Mouse (Mus musculus): ENCODE data around the gene Cog5. TPM values are rescaled to one million over a fixed set of nuclear protein-coding genes. Genes with fewer than 3 reads are reported as not detected.

The Cog5 gene
- polyA plus RNA-seq, 1 experiment from 2014 or later: 13.3 TPM

GRCm38 (mm10) chr12:31712233-31712632, 57.6 kb downstream of the Cog5 start:
- Histone ChIP-seq H3K4me3 (no peak overlapping the region), H3K9ac (no peak overlapping the region), H3K27ac (no peak overlapping the region), H3K4me1 (no peaks in the 10 kb centered on the region), H3K27me3 (replicated peaks) (no peaks in the 10 kb centered on the region), H3K9me3 (replicated peaks) (no peaks in the 10 kb centered on the region), H3K4me2 (no peak overlapping the region), H3K36me3 (no peaks in the 10 kb centered on the region)
- no peak for ATAC-seq
- 42% methylated on average over 5 of the region's 5 CpGs for WGBS (ENCODE audit: insufficient replicate concordance)

GRCm38 (mm10) chr12:31712727-31713126, 58.1 kb downstream of the Cog5 start:
- no peaks in the 10 kb centered on the region for H3K36me3 ChIP-seq
- H3K9me3 ChIP-seq (replicated peaks): no peaks in the 10 kb centered on the region
- no peak overlapping the region for H3K4me3 ChIP-seq
- H3K9ac ChIP-seq: no peak overlapping the region
- no peaks in the 10 kb centered on the region for H3K4me1 ChIP-seq
- WGBS (ENCODE audit: insufficient replicate concordance): 76% methylated on average over 4 of the region's 4 CpGs
- no peak for ATAC-seq
- H3K27ac ChIP-seq: no peak overlapping the region
- H3K4me2 ChIP-seq: no peak overlapping the region
- no peaks in the 10 kb centered on the region for H3K27me3 ChIP-seq (replicated peaks)

DNA sequence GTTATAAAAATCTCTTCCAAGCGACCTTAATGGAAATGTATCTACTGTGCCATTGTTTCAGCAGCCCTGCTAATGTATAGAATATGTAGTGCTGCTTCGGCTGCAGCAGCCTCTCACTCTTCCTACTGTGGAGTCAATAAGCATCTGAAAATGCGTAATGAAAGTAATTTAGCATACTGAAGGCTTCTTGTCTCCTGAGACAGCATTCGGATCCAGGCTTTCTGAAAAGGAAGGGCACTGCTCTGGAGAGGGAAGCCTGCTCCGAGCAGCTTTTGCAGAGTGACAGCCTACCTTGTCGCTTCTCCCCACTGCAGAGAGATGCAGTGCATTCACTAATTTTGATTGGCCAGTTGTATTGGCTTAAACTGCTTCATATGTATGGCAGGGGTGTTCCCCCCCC, 58.9 kb downstream of the Cog5 start, which contains the start of gene Gpr22:
TSS of gene Gpr22 (minus strand) at position 348 of the 400 bp plus-strand sequence.
- Histone ChIP-seq H3K9ac (no peak within 1 kb of the TSS), H3K27me3 (replicated peaks) (no peaks in the 10 kb centered on the region), H3K36me3 (no peaks in the 10 kb centered on the region), H3K4me2 (no peak within 1 kb of the TSS), H3K27ac (no peak within 1 kb of the TSS), H3K4me3 (no peak within 1 kb of the TSS), H3K9me3 (replicated peaks) (no peaks in the 10 kb centered on the region), H3K4me1 (no peaks in the 10 kb centered on the region)
- ATAC-seq: no peak
- WGBS (ENCODE audit: insufficient replicate concordance): 54% methylated on average over 6 of the region's 6 CpGs

DNA sequence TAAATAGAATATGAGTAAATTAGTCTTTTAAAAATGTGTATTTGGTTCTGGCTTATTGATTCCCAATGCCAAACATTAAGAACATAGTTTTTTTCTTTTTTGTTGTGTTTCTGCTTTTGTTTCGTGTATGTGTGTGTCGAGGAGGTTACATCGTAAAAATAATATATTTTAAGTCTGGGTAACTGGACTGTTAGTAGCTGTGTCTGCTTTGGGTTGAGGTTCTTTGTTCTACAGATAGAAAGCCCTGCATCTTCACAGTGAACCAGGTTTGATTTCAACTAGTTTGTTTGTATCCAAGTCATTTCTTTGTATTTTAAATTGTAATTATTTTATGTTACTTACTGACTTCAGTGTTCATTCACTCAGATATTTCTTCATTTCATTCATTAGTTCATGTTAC, 59.4 kb downstream of the Cog5 start:
- H3K9ac ChIP-seq: no peak overlapping the region
- H3K9me3 ChIP-seq (replicated peaks): no peaks in the 10 kb centered on the region
- no peak overlapping the region for H3K4me3 ChIP-seq
- H3K27me3 ChIP-seq (replicated peaks): no peaks in the 10 kb centered on the region
- ATAC-seq: no peak
- no peaks in the 10 kb centered on the region for H3K4me1 ChIP-seq
- 83% methylated on average over 3 of the region's 3 CpGs for WGBS (ENCODE audit: insufficient replicate concordance)
- no peaks in the 10 kb centered on the region for H3K36me3 ChIP-seq
- H3K27ac ChIP-seq: no peak overlapping the region
- H3K4me2 ChIP-seq: no peak overlapping the region

DNA sequence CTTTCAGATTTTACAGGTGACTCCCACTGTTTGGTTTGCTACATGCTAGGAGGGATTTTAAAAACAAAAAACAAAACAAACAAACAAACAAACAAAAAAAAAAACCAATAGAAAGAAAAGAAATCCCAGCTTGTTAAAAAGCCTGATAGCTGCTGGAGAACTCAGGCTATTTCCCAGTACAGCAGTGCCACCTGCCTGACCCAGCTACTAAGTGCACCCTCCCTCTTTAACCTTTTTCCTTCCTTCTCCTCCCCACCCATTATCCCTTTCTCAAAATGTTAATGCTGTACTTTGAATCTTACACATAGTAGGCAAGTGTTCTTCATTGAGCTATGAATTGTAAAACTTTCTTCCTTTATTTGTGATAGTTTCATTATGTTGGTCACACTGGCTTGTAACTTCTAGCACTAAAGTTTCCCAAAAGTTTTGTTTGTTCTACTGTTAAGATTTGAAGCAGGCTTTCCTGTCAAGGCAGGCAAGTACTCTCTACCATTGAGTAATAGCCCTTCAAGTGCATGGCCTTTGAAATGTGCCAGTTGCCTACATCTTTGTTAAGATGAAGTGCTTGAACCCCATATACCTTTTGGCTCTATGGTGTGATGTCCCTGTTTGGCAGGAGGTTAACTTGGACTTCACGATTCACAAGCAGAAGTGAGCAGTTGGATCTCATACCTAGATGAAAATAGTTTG, 65.1 kb downstream of the Cog5 start:
- no peaks in the 10 kb centered on the region for H3K9me3 ChIP-seq (replicated peaks)
- WGBS (ENCODE audit: insufficient replicate concordance): 85% methylated on average over 1 of the region's 1 CpGs
- no peaks in the 10 kb centered on the region for H3K27me3 ChIP-seq (replicated peaks)
- ATAC-seq: no peak
- H3K4me3 ChIP-seq: no peak overlapping the region
- H3K4me2 ChIP-seq: no peak overlapping the region
- no peaks in the 10 kb centered on the region for H3K4me1 ChIP-seq
- H3K9ac ChIP-seq: no peak overlapping the region
- H3K36me3 ChIP-seq: no peaks in the 10 kb centered on the region
- H3K27ac ChIP-seq: no peak overlapping the region

DNA sequence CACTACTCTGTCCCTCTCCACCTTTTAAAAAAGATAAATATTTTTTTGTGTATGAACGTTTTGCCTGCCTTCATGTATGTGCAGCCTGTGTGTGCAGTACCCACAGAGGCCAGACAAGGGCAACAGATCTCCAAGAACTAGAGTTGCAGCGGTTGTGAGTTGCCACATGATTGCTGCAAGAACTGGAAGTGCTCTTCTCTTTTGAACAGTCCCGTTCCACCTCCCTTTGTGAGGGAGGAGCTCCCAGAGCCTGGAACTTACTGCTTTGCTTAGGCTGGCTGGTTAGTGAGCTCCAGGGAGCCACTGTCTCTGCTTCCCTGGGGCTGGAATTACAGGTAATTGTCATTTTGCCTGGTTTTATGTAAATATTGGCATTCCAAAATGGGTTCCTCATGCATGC, 69.9 kb downstream of the Cog5 start:
- no peak overlapping the region for H3K4me3 ChIP-seq
- 74% methylated on average over 3 of the region's 3 CpGs for WGBS (ENCODE audit: insufficient replicate concordance)
- H3K9me3 ChIP-seq (replicated peaks): no peaks in the 10 kb centered on the region
- H3K4me2 ChIP-seq: no peak overlapping the region
- H3K27me3 ChIP-seq (replicated peaks): no peaks in the 10 kb centered on the region
- H3K9ac ChIP-seq: no peak overlapping the region
- H3K27ac ChIP-seq: no peak overlapping the region
- no peaks in the 10 kb centered on the region for H3K4me1 ChIP-seq
- ATAC-seq: no peak
- no peaks in the 10 kb centered on the region for H3K36me3 ChIP-seq

GRCm38 (mm10) chr12:31725511-31726275, 71.0 kb downstream of the Cog5 start:
- H3K27me3 ChIP-seq (replicated peaks): no peaks in the 10 kb centered on the region
- 76% methylated on average over 12 of the region's 12 CpGs for WGBS (ENCODE audit: insufficient replicate concordance)
- H3K4me2 ChIP-seq: no peak overlapping the region
- ATAC-seq: no peak
- no peak overlapping the region for H3K9ac ChIP-seq
- H3K36me3 ChIP-seq: no peaks in the 10 kb centered on the region
- H3K4me1 ChIP-seq: no peaks in the 10 kb centered on the region
- H3K27ac ChIP-seq: no peak overlapping the region
- no peaks in the 10 kb centered on the region for H3K9me3 ChIP-seq (replicated peaks)
- no peak overlapping the region for H3K4me3 ChIP-seq

DNA sequence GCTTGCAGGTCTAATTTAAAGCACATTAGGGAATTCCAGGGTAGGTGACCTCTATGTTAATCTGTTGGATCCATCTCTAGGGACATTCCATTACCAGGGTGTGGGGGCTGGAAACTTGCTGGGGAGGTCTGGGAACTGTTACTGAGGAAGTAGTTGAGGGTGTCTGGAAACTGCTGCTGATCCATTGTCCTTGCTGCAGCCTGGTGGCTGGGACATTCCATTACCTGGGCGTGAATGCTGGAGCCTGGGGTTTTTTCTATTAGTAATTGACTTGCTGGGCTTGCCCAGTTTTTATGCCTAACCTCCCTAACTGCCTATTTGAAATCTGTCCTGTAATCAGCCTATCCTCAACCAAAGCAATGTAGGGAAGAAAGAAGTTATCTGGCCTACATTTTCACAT, 72.0 kb downstream of the Cog5 start:
- Histone ChIP-seq H3K4me1 (no peaks in the 10 kb centered on the region), H3K27me3 (replicated peaks) (no peaks in the 10 kb centered on the region), H3K36me3 (no peaks in the 10 kb centered on the region), H3K4me3 (no peak overlapping the region), H3K4me2 (no peak overlapping the region), H3K9me3 (replicated peaks) (no peaks in the 10 kb centered on the region), H3K9ac (no peak overlapping the region), H3K27ac (no peak overlapping the region)
- no peak for ATAC-seq
- 59% methylated on average over 1 of the region's 1 CpGs for WGBS (ENCODE audit: insufficient replicate concordance)

- 82% methylated on average over 1 of the region's 1 CpGs for WGBS (ENCODE audit: insufficient replicate concordance)
- no peaks in the 10 kb centered on the region for H3K27me3 ChIP-seq (replicated peaks)
- no peak overlapping the region for H3K4me3 ChIP-seq
- H3K4me2 ChIP-seq: no peak overlapping the region
- no peaks in the 10 kb centered on the region for H3K9me3 ChIP-seq (replicated peaks)
- H3K9ac ChIP-seq: no peak overlapping the region
- no peaks in the 10 kb centered on the region for H3K4me1 ChIP-seq
- H3K27ac ChIP-seq: no peak overlapping the region
- no peaks in the 10 kb centered on the region for H3K36me3 ChIP-seq
- no peak for ATAC-seq
Measured at GRCm38 (mm10) chr12:31730126-31730525, 75.5 kb downstream of the Cog5 start.

DNA sequence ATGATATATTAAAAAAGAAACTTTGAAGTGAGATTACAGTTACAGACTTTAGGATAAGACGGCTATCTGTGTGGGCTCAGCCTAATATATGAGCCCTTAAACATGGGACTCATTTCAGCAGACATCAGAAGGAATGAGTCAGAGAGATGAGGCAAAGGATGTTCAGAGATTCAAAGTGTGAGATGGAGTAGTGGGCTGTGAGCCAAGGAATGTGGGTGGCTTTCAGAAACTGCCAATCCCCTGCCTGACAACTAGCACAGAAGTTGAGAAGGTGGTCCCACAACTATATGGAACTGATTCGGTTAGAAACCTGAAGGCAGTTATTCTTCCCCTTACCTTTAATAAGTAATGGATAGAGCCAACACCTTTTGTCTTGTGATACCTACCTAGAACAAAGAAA, 79.9 kb downstream of the Cog5 start:
- WGBS (ENCODE audit: insufficient replicate concordance): 79% methylated on average over 2 of the region's 2 CpGs
- Histone ChIP-seq H3K4me2 (no peak overlapping the region), H3K27me3 (replicated peaks) (no peaks in the 10 kb centered on the region), H3K27ac (no peak overlapping the region), H3K9me3 (replicated peaks) (no peaks in the 10 kb centered on the region), H3K4me3 (no peak overlapping the region), H3K36me3 (no peaks in the 10 kb centered on the region), H3K4me1 (no peaks in the 10 kb centered on the region), H3K9ac (no peak overlapping the region)
- no peak for ATAC-seq

DNA sequence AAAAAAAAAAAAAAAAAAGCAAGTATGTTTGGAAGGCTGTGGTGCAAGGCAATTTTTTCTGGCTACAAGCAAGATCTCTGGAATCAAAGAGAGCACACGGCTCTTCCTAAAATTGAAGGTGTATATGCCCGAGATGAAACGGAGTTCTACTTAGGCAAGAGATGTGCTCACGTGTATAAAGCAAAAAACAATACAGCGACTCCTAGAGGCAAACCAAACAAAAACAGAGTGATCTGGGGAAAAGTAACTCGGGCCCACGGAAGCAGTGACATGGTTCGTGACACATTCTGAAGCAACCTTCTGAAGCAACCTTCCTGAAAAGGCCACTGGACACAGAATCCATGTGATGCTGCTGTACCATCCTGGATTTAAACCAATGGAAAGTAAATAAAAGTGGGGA, 92.6 kb downstream of the Cog5 start:
- Histone ChIP-seq H3K4me2 (no peak overlapping the region), H3K27ac (no peak overlapping the region), H3K9me3 (replicated peaks) (0 out of 2 replicates have a peak, but pooled peaks cover 4% of the 10 kb centered on the region), H3K4me3 (no peak overlapping the region), H3K27me3 (replicated peaks) (no peaks in the 10 kb centered on the region), H3K4me1 (no peaks in the 10 kb centered on the region), H3K36me3 (0 out of 2 replicates have a peak, but pooled peaks cover 4% of the 10 kb centered on the region), H3K9ac (no peak overlapping the region)
- ATAC-seq: no peak
- 81% methylated on average over 8 of the region's 8 CpGs for WGBS (ENCODE audit: insufficient replicate concordance)

DNA sequence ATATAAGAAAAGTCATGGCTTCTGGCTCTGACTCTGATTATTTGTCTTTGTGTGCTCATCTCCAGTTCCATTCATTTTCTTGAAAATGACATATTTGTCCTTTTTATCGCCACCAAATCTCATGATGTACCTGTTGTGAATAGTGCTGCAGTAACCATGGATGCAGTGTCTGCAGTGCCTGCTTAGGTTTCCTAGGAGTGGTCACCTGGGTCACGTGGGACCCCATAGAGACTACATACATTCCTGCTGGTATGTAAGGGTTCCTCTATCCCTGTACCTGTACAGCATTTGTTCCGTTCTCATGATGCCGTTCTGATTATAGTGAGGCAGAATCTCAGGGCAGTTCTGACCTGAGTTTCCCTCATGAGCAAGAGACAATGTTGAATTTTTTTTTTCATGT, 95.2 kb downstream of the Cog5 start:
- H3K9me3 ChIP-seq (replicated peaks): no peaks in the 10 kb centered on the region
- ATAC-seq: no peak
- no peak overlapping the region for H3K4me3 ChIP-seq
- H3K36me3 ChIP-seq: 0 out of 2 replicates have a peak, but pooled peaks cover 4% of the 10 kb centered on the region
- 82% methylated on average over 4 of the region's 4 CpGs for WGBS (ENCODE audit: insufficient replicate concordance)
- H3K9ac ChIP-seq: no peak overlapping the region
- H3K4me2 ChIP-seq: no peak overlapping the region
- H3K27ac ChIP-seq: no peak overlapping the region
- no peaks in the 10 kb centered on the region for H3K4me1 ChIP-seq
- H3K27me3 ChIP-seq (replicated peaks): no peaks in the 10 kb centered on the region

Data from liver, embryonic 12.5 days (tissue).